Mouse (Mus musculus): ENCODE data around the gene Nol12. TPM values are rescaled to one million over a fixed set of nuclear protein-coding genes. Genes with fewer than 3 reads are reported as not detected.

Gene Nol12
- 55.7 and 60.0 TPM in 2 replicates for polyA plus RNA-seq (2015; fragmentation: Nextera tagmentation; extraction: Ambion mirVana)

- peak; percentile 89 for ATAC-seq (ENCODE audit: low FRiP score, low read depth)
- WGBS: under 1% methylated on average over 42 of the region's 42 CpGs
- Histone ChIP-seq H3K9ac (peak within 1 kb of the TSS; percentile 76), H3K4me3 (peak within 1 kb of the TSS; percentile 68), H3K36me3 (peaks cover 46% of the 10 kb centered on the region), H3K4me2 (replicated peaks) (peak within 1 kb of the TSS; percentile 82), H3K9me3 (no peaks in the 10 kb centered on the region), H3K27me3 (no peaks in the 10 kb centered on the region), H3K27ac (peak within 1 kb of the TSS; percentile 87), H3K4me1 (peaks cover 16% of the 10 kb centered on the region)
Observed at GRCm38 (mm10) chr15:78934784-78935320, at the start of gene Nol12. Gene Nol12 (plus strand): TSS chr15:78934933.

- Histone ChIP-seq H3K36me3 (peaks cover 93% of the 10 kb centered on the region), H3K4me3 (no peak overlapping the region), H3K4me1 (peaks cover 12% of the 10 kb centered on the region; the same call in 1 of the 2 replicates), H3K9ac (peak overlapping the region; percentile 32; the same call in 1 of the 2 replicates), H3K27ac (no peak overlapping the region), H3K27me3 (no peaks in the 10 kb centered on the region), H3K9me3 (no peaks in the 10 kb centered on the region), H3K4me2 (replicated peaks) (no peak overlapping the region)
- WGBS: 39% methylated on average over 13 of the region's 13 CpGs
- no peak for ATAC-seq (ENCODE audit: low FRiP score, low read depth)
Observed at GRCm38 (mm10) chr15:78889401-78889853, 45.3 kb upstream of the Nol12 start.

GRCm38 (mm10) chr15:78892440-78892839, 42.3 kb upstream of the Nol12 start:
- Histone ChIP-seq H3K4me1 (peaks cover 23% of the 10 kb centered on the region), H3K27ac (no peak overlapping the region), H3K9ac (peak overlapping the region; percentile 31; the same call in 1 of the 2 replicates), H3K36me3 (peaks cover 78% of the 10 kb centered on the region), H3K27me3 (no peaks in the 10 kb centered on the region), H3K4me2 (replicated peaks) (no peak overlapping the region), H3K9me3 (no peaks in the 10 kb centered on the region), H3K4me3 (no peak overlapping the region)
- WGBS: 43% methylated on average over 7 of the region's 7 CpGs
- no peak for ATAC-seq (ENCODE audit: low FRiP score, low read depth)

GRCm38 (mm10) chr15:78894726-78895125, 40.0 kb upstream of the Nol12 start:
- peak overlapping the region; percentile 44; the same call in 1 of the 2 replicates for H3K27ac ChIP-seq
- no peaks in the 10 kb centered on the region for H3K9me3 ChIP-seq
- no peak overlapping the region for H3K4me3 ChIP-seq
- H3K27me3 ChIP-seq: no peaks in the 10 kb centered on the region
- H3K4me2 ChIP-seq (replicated peaks): 0 out of 2 replicates have a peak overlapping the region, but pooled peaks have one; percentile 3
- peaks cover 58% of the 10 kb centered on the region for H3K36me3 ChIP-seq
- ATAC-seq (ENCODE audit: low FRiP score, low read depth): no peak
- peaks cover 41% of the 10 kb centered on the region for H3K4me1 ChIP-seq
- H3K9ac ChIP-seq: peak overlapping the region; percentile 31; the same call in 1 of the 2 replicates
- WGBS: 74% methylated on average over 13 of the region's 13 CpGs

- Histone ChIP-seq H3K4me1 (peaks cover 48% of the 10 kb centered on the region), H3K36me3 (peaks cover 48% of the 10 kb centered on the region), H3K9me3 (no peaks in the 10 kb centered on the region), H3K4me2 (replicated peaks) (no peak overlapping the region), H3K27me3 (no peaks in the 10 kb centered on the region), H3K27ac (no peak overlapping the region), H3K9ac (peak overlapping the region; percentile 39; the same call in 1 of the 2 replicates), H3K4me3 (no peak overlapping the region)
- WGBS: 73% methylated on average over 2 of the region's 2 CpGs
- no peak for ATAC-seq (ENCODE audit: low FRiP score, low read depth)
Observed at GRCm38 (mm10) chr15:78895741-78896140, 39.0 kb upstream of the Nol12 start.

GRCm38 (mm10) chr15:78896149-78896548, 38.6 kb upstream of the Nol12 start:
- H3K36me3 ChIP-seq: peaks cover 44% of the 10 kb centered on the region
- H3K9ac ChIP-seq: peak overlapping the region; percentile 39; the same call in 1 of the 2 replicates
- H3K27me3 ChIP-seq: no peaks in the 10 kb centered on the region
- H3K4me3 ChIP-seq: no peak overlapping the region
- peaks cover 52% of the 10 kb centered on the region for H3K4me1 ChIP-seq
- WGBS: 72% methylated on average over 3 of the region's 3 CpGs
- ATAC-seq (ENCODE audit: low FRiP score, low read depth): no peak
- no peak overlapping the region for H3K4me2 ChIP-seq (replicated peaks)
- no peaks in the 10 kb centered on the region for H3K9me3 ChIP-seq
- no peak overlapping the region for H3K27ac ChIP-seq

GRCm38 (mm10) chr15:78897488-78897887, 37.2 kb upstream of the Nol12 start:
- Histone ChIP-seq H3K9me3 (no peaks in the 10 kb centered on the region), H3K9ac (no peak overlapping the region), H3K4me3 (no peak overlapping the region), H3K4me2 (replicated peaks) (no peak overlapping the region), H3K36me3 (peaks cover 35% of the 10 kb centered on the region), H3K27me3 (no peaks in the 10 kb centered on the region), H3K27ac (no peak overlapping the region), H3K4me1 (peaks cover 59% of the 10 kb centered on the region)
- ATAC-seq (ENCODE audit: low FRiP score, low read depth): no peak
- 91% methylated on average over 4 of the region's 4 CpGs for WGBS

- ATAC-seq (ENCODE audit: low FRiP score, low read depth): no peak
- Histone ChIP-seq H3K4me2 (replicated peaks) (peak overlapping the region; percentile 92), H3K27ac (peak overlapping the region; percentile 1; the same call in 1 of the 2 replicates), H3K36me3 (peaks cover 33% of the 10 kb centered on the region), H3K9me3 (no peaks in the 10 kb centered on the region), H3K9ac (peak overlapping the region; percentile 85; the same call in 1 of the 2 replicates), H3K4me3 (peak overlapping the region; percentile 83), H3K4me1 (peaks cover 58% of the 10 kb centered on the region), H3K27me3 (no peaks in the 10 kb centered on the region)
- WGBS: 46% methylated on average over 6 of the region's 6 CpGs
Observed at GRCm38 (mm10) chr15:78898507-78899001, 36.2 kb upstream of the Nol12 start.

GRCm38 (mm10) chr15:78899409-78899739, 35.4 kb upstream of the Nol12 start, which contains the start of gene Gm49510:
Gene Gm49510 (plus strand): TSS chr15:78899667.
- no peaks in the 10 kb centered on the region for H3K27me3 ChIP-seq
- peak within 1 kb of the TSS; percentile 92 for H3K4me2 ChIP-seq (replicated peaks)
- H3K27ac ChIP-seq: peak within 1 kb of the TSS; percentile 82
- no peaks in the 10 kb centered on the region for H3K9me3 ChIP-seq
- under 1% methylated on average over 20 of the region's 20 CpGs for whole genome bisulfite sequencing
- no peak for ATAC-seq (ENCODE audit: low FRiP score, low read depth)
- H3K4me1 ChIP-seq: peaks cover 50% of the 10 kb centered on the region
- H3K9ac ChIP-seq: peak within 1 kb of the TSS; percentile 85
- peak within 1 kb of the TSS; percentile 83 for H3K4me3 ChIP-seq
- peaks cover 35% of the 10 kb centered on the region for H3K36me3 ChIP-seq

GRCm38 (mm10) chr15:78899740-78900584, 34.8 kb upstream of the Nol12 start, which contains the start of gene Sh3bp1:
Gene Sh3bp1 (plus strand): TSS chr15:78899768.
- peak within 1 kb of the TSS; percentile 82 for H3K27ac ChIP-seq
- H3K4me3 ChIP-seq: peak within 1 kb of the TSS; percentile 83
- H3K9me3 ChIP-seq: no peaks in the 10 kb centered on the region
- no peaks in the 10 kb centered on the region for H3K27me3 ChIP-seq
- ATAC-seq (ENCODE audit: low FRiP score, low read depth): peak; percentile 58; the same call in 1 of the 2 replicates
- H3K36me3 ChIP-seq: peaks cover 36% of the 10 kb centered on the region
- under 1% methylated on average over 46 of the region's 47 CpGs for WGBS
- peak within 1 kb of the TSS; percentile 92 for H3K4me2 ChIP-seq (replicated peaks)
- peaks cover 45% of the 10 kb centered on the region for H3K4me1 ChIP-seq
- peak within 1 kb of the TSS; percentile 85 for H3K9ac ChIP-seq

- WGBS: 9% methylated on average over 18 of the region's 18 CpGs
- H3K4me3 ChIP-seq: peak overlapping the region; percentile 83
- H3K4me1 ChIP-seq: peaks cover 44% of the 10 kb centered on the region
- peak overlapping the region; percentile 92 for H3K4me2 ChIP-seq (replicated peaks)
- peaks cover 36% of the 10 kb centered on the region for H3K36me3 ChIP-seq
- H3K27ac ChIP-seq: peak overlapping the region; percentile 82
- no peaks in the 10 kb centered on the region for H3K27me3 ChIP-seq
- peak; percentile 7; the same call in 1 of the 2 replicates for ATAC-seq (ENCODE audit: low FRiP score, low read depth)
- peak overlapping the region; percentile 85 for H3K9ac ChIP-seq
- H3K9me3 ChIP-seq: no peaks in the 10 kb centered on the region
Observed at GRCm38 (mm10) chr15:78900585-78901421, 33.9 kb upstream of the Nol12 start.
